Mouse (Mus musculus): ENCODE measurements around the gene 4930505A04Rik. TPM values are rescaled to one million over a fixed set of nuclear protein-coding genes. Genes with fewer than 3 reads are reported as not detected.
"Not testable (repeated sequence)": the region's sequence is repeated elsewhere in the genome, so short reads cannot be mapped to it uniquely, and the experiment has no call there.

The 4930505A04Rik gene
- total RNA-seq (2021): under 1 TPM; 0.40 to 0.44 TPM

- DNase-seq: peak; percentile 91
- intact Hi-C loops (cut with DNase I): loop anchor here (5.0 kb wide), 2 partner anchors 175 to 205 kb away; partner anchors contain the start of genes Acyp2 and Sptbn1
Observed at GRCm38 (mm10) chr11:30471751-30472593, at the start of gene 4930505A04Rik. 4930505A04Rik (minus strand) TSS chr11:30471827.

GRCm38 (mm10) chr11:30517133-30517532, 45.5 kb upstream of the 4930505A04Rik start:
- DNase-seq: no peak
- intact Hi-C loops (cut with DNase I): no loop called here

- intact Hi-C loops (cut with DNase I): no loop called here
- DNase-seq: peak; percentile 51
Observed at GRCm38 (mm10) chr11:30508178-30508577, 36.6 kb upstream of the 4930505A04Rik start.

- no peak for DNase-seq
- intact Hi-C loops (cut with DNase I): no loop called here
Observed at GRCm38 (mm10) chr11:30498738-30499355, 27.2 kb upstream of the 4930505A04Rik start.

GRCm38 (mm10) chr11:30497151-30497550, 25.5 kb upstream of the 4930505A04Rik start:
- intact Hi-C loops (cut with DNase I): no loop called here
- DNase-seq: no peak

GRCm38 (mm10) chr11:30491515-30492260, 20.1 kb upstream of the 4930505A04Rik start:
- intact Hi-C loops (cut with DNase I): no loop called here
- DNase-seq: no peak

GRCm38 (mm10) chr11:30488183-30488582, 16.6 kb upstream of the 4930505A04Rik start:
- no peak for DNase-seq
- intact Hi-C loops (cut with DNase I): no loop called here

GRCm38 (mm10) chr11:30483286-30483685, 11.7 kb upstream of the 4930505A04Rik start:
- DNase-seq: no peak
- intact Hi-C loops (cut with DNase I): no loop called here

GRCm38 (mm10) chr11:30471187-30471586, 440 bp downstream of the 4930505A04Rik start:
- DNase-seq: no peak
- intact Hi-C loops (cut with DNase I): loop anchor here (5.0 kb wide), 2 partner anchors 176 to 204 kb away; partner anchors contain the start of genes Acyp2 and Sptbn1

- intact Hi-C loops (cut with DNase I): no loop called here
- no peak for DNase-seq
Observed at GRCm38 (mm10) chr11:30454331-30454730, 17.3 kb downstream of the 4930505A04Rik start.

- intact Hi-C loops (cut with DNase I): no loop called here
- no peak for DNase-seq
Observed at GRCm38 (mm10) chr11:30448126-30448525, 23.5 kb downstream of the 4930505A04Rik start.

GRCm38 (mm10) chr11:30447561-30447960, 24.1 kb downstream of the 4930505A04Rik start:
- DNase-seq: no peak
- intact Hi-C loops (cut with DNase I): no loop called here

- intact Hi-C loops (cut with DNase I); DNase-seq: not testable (repeated sequence)
Observed at GRCm38 (mm10) chr11:30444192-30444905, 27.3 kb downstream of the 4930505A04Rik start.

- DNase-seq: no peak
- intact Hi-C loops (cut with DNase I): no loop called here
Observed at GRCm38 (mm10) chr11:30443746-30444145, 27.9 kb downstream of the 4930505A04Rik start.

GRCm38 (mm10) chr11:30433256-30433950, 38.2 kb downstream of the 4930505A04Rik start:
- DNase-seq: no peak
- intact Hi-C loops (cut with DNase I): no loop called here

- intact Hi-C loops (cut with DNase I): no loop called here
Observed at GRCm38 (mm10) chr11:30405581-30405980, 66.0 kb downstream of the 4930505A04Rik start.

GRCm38 (mm10) chr11:30404619-30405200, 66.9 kb downstream of the 4930505A04Rik start:
- no peak for DNase-seq
- intact Hi-C loops (cut with DNase I): no loop called here

More at GRCm38 (mm10) chr11:30405581-30405980, 66.0 kb downstream of the 4930505A04Rik start:
- peak; percentile 8 for DNase-seq

GRCm38 (mm10) chr11:30394351-30394750, 77.3 kb downstream of the 4930505A04Rik start:
- DNase-seq: no peak
- intact Hi-C loops (cut with DNase I): no loop called here

GRCm38 (mm10) chr11:30383076-30383475, 88.6 kb downstream of the 4930505A04Rik start:
- DNase-seq: no peak
- intact Hi-C loops (cut with DNase I): no loop called here

All from left cerebral cortex, postnatal 4 days (tissue).